Mouse (Mus musculus) kidney, adult 2 months (tissue): ENCODE measurements around the gene Xpr1.

Experiments used
- CTCF ChIP-seq: fragments of 200-500 bp; conservative IDR thresholded peaks from 2 replicates; pipeline ENCODE4 v1.5.1; 2011; ENCODE audit warnings: low read depth, mild to moderate bottlenecking, control low read depth, low read length, moderate library complexity, mixed read lengths; ENCODE audit not compliant: insufficient read depth, insufficient read length
- POLR2A ChIP-seq: fragments of 200-500 bp; IDR thresholded peaks from one replicate; pipeline ENCODE4 v1.6.1; 2011; ENCODE audit warnings: low read depth, low read length, control low read depth

- TF ChIP-seq POLR2A (no peak), CTCF (no peak)
Observed at GRCm38 (mm10) chr1:155379289-155379688, 37.9 kb downstream of the Xpr1 start.
